Mouse (Mus musculus): ENCODE data around the gene Fam149b. TPM values are rescaled to one million over a fixed set of nuclear protein-coding genes. Genes with fewer than 3 reads are reported as not detected.
A peak's percentile ranks its signal among the peaks of the same experiment; 100 is the strongest.
"Not testable (repeated sequence)": the region's sequence is repeated elsewhere in the genome, so short reads cannot be mapped to it uniquely, and the experiment has no call there.

Gene Fam149b
- 24.8 and 25.6 TPM in 2 replicates for polyA plus RNA-seq (2015; fragmentation: Nextera tagmentation; extraction: Ambion mirVana)

- peak within 1 kb of the TSS; percentile 96 for H3K9ac ChIP-seq (ENCODE audit: low read depth, low read length)
Measured at GRCm38 (mm10) chr14:20347991-20348541, at the start of gene Fam149b, which contains the start of gene Ecd. TSS of gene Fam149b (plus strand) at chr14:20348162. TSS of gene Ecd (minus strand) at chr14:20348121.

GRCm38 (mm10) chr14:20305085-20305484 lies 42.9 kb upstream of the Fam149b start:
- ATAC-seq; H3K36me3 ChIP-seq (ENCODE audit: control insufficient read depth, insufficient read depth, low read length); H3K4me1 ChIP-seq (ENCODE audit: control insufficient read depth, insufficient read depth, low read length); H3K9me3 ChIP-seq (ENCODE audit: control insufficient read depth, low read length); H3K4me3 ChIP-seq (ENCODE audit: low read length); H3K9ac ChIP-seq (ENCODE audit: low read depth, low read length); H3K4me2 ChIP-seq (ENCODE audit: low read depth, low read length); H3K27ac ChIP-seq (ENCODE audit: low read length); H3K27me3 ChIP-seq (replicated peaks; ENCODE audit: control insufficient read depth, insufficient read depth, low read length): not testable (repeated sequence)
- WGBS: 65% methylated on average over 2 of the region's 2 CpGs

More at GRCm38 (mm10) chr14:20347991-20348541, at the start of gene Fam149b, which contains the start of gene Ecd:
- Histone ChIP-seq H3K4me1 (ENCODE audit: control insufficient read depth, insufficient read depth, low read length) (no peaks in the 10 kb centered on the region), H3K27ac (ENCODE audit: low read length) (peak within 1 kb of the TSS; percentile 96), H3K9me3 (ENCODE audit: control insufficient read depth, low read length) (no peaks in the 10 kb centered on the region), H3K4me2 (ENCODE audit: low read depth, low read length) (peak within 1 kb of the TSS; percentile 69), H3K4me3 (ENCODE audit: low read length) (peak within 1 kb of the TSS; percentile 84), H3K27me3 (replicated peaks; ENCODE audit: control insufficient read depth, insufficient read depth, low read length) (no peaks in the 10 kb centered on the region), H3K36me3 (ENCODE audit: control insufficient read depth, insufficient read depth, low read length) (peaks cover 3% of the 10 kb centered on the region; the same call in 1 of the 2 replicates)
- ATAC-seq: peak; percentile 99
- WGBS: under 1% methylated on average over 42 of the region's 42 CpGs

- H3K4me2 ChIP-seq (ENCODE audit: low read depth, low read length): no peak overlapping the region
- H3K9me3 ChIP-seq (ENCODE audit: control insufficient read depth, low read length): no peaks in the 10 kb centered on the region
- no peak overlapping the region for H3K9ac ChIP-seq (ENCODE audit: low read depth, low read length)
- H3K4me1 ChIP-seq (ENCODE audit: control insufficient read depth, insufficient read depth, low read length): no peaks in the 10 kb centered on the region
- no peaks in the 10 kb centered on the region for H3K27me3 ChIP-seq (replicated peaks; ENCODE audit: control insufficient read depth, insufficient read depth, low read length)
- 44% methylated on average over 1 of the region's 1 CpGs for WGBS
- no peak overlapping the region for H3K4me3 ChIP-seq (ENCODE audit: low read length)
- no peaks in the 10 kb centered on the region; the same call in none of the 2 replicates for H3K36me3 ChIP-seq (ENCODE audit: control insufficient read depth, insufficient read depth, low read length)
- ATAC-seq: peak; percentile 40; the same call in 1 of the 2 replicates
- no peak overlapping the region for H3K27ac ChIP-seq (ENCODE audit: low read length)
Measured at GRCm38 (mm10) chr14:20315137-20315536, 32.8 kb upstream of the Fam149b start.

- Histone ChIP-seq H3K27me3 (replicated peaks; ENCODE audit: control insufficient read depth, insufficient read depth, low read length) (no peaks in the 10 kb centered on the region), H3K36me3 (ENCODE audit: control insufficient read depth, insufficient read depth, low read length) (no peaks in the 10 kb centered on the region; the same call in none of the 2 replicates), H3K9ac (ENCODE audit: low read depth, low read length) (no peak overlapping the region), H3K4me2 (ENCODE audit: low read depth, low read length) (no peak overlapping the region), H3K4me1 (ENCODE audit: control insufficient read depth, insufficient read depth, low read length) (no peaks in the 10 kb centered on the region), H3K9me3 (ENCODE audit: control insufficient read depth, low read length) (no peaks in the 10 kb centered on the region), H3K27ac (ENCODE audit: low read length) (no peak overlapping the region), H3K4me3 (ENCODE audit: low read length) (no peak overlapping the region)
- WGBS: 80% methylated on average over 3 of the region's 3 CpGs
- no peak for ATAC-seq
Measured at GRCm38 (mm10) chr14:20319420-20319819, 28.5 kb upstream of the Fam149b start.

GRCm38 (mm10) chr14:20324196-20324595 lies 23.8 kb upstream of the Fam149b start:
- Histone ChIP-seq H3K27ac (ENCODE audit: low read length) (no peak overlapping the region), H3K4me3 (ENCODE audit: low read length) (no peak overlapping the region), H3K4me1 (ENCODE audit: control insufficient read depth, insufficient read depth, low read length) (no peaks in the 10 kb centered on the region), H3K9ac (ENCODE audit: low read depth, low read length) (no peak overlapping the region), H3K9me3 (ENCODE audit: control insufficient read depth, low read length) (no peaks in the 10 kb centered on the region), H3K36me3 (ENCODE audit: control insufficient read depth, insufficient read depth, low read length) (peaks cover 10% of the 10 kb centered on the region), H3K27me3 (replicated peaks; ENCODE audit: control insufficient read depth, insufficient read depth, low read length) (no peaks in the 10 kb centered on the region), H3K4me2 (ENCODE audit: low read depth, low read length) (no peak overlapping the region)
- whole genome bisulfite sequencing: 96% methylated on average over 9 of the region's 9 CpGs
- no peak for ATAC-seq

GRCm38 (mm10) chr14:20328474-20328873 lies 19.5 kb upstream of the Fam149b start:
- H3K36me3 ChIP-seq (ENCODE audit: control insufficient read depth, insufficient read depth, low read length): peaks cover 10% of the 10 kb centered on the region

GRCm38 (mm10) chr14:20331316-20331715 lies 16.6 kb upstream of the Fam149b start:
- Histone ChIP-seq H3K36me3 (ENCODE audit: control insufficient read depth, insufficient read depth, low read length) (peaks cover 9% of the 10 kb centered on the region), H3K4me1 (ENCODE audit: control insufficient read depth, insufficient read depth, low read length) (no peaks in the 10 kb centered on the region), H3K27me3 (replicated peaks; ENCODE audit: control insufficient read depth, insufficient read depth, low read length) (no peaks in the 10 kb centered on the region), H3K4me2 (ENCODE audit: low read depth, low read length) (no peak overlapping the region), H3K27ac (ENCODE audit: low read length) (no peak overlapping the region), H3K4me3 (ENCODE audit: low read length) (no peak overlapping the region), H3K9ac (ENCODE audit: low read depth, low read length) (no peak overlapping the region), H3K9me3 (ENCODE audit: control insufficient read depth, low read length) (no peaks in the 10 kb centered on the region)
- ATAC-seq: no peak
- 90% methylated on average over 4 of the region's 4 CpGs for WGBS

More at GRCm38 (mm10) chr14:20328474-20328873, 19.5 kb upstream of the Fam149b start:
- Histone ChIP-seq H3K4me3 (ENCODE audit: low read length) (no peak overlapping the region), H3K27me3 (replicated peaks; ENCODE audit: control insufficient read depth, insufficient read depth, low read length) (no peaks in the 10 kb centered on the region), H3K9me3 (ENCODE audit: control insufficient read depth, low read length) (no peaks in the 10 kb centered on the region), H3K27ac (ENCODE audit: low read length) (no peak overlapping the region), H3K4me2 (ENCODE audit: low read depth, low read length) (no peak overlapping the region), H3K9ac (ENCODE audit: low read depth, low read length) (no peak overlapping the region), H3K4me1 (ENCODE audit: control insufficient read depth, insufficient read depth, low read length) (no peaks in the 10 kb centered on the region)
- no peak for ATAC-seq
- WGBS: 62% methylated on average over 9 of the region's 9 CpGs

GRCm38 (mm10) chr14:20339415-20339814 lies 8.5 kb upstream of the Fam149b start:
- no peak overlapping the region for H3K4me2 ChIP-seq (ENCODE audit: low read depth, low read length)
- no peak overlapping the region for H3K9ac ChIP-seq (ENCODE audit: low read depth, low read length)
- no peaks in the 10 kb centered on the region for H3K4me1 ChIP-seq (ENCODE audit: control insufficient read depth, insufficient read depth, low read length)
- no peak overlapping the region for H3K4me3 ChIP-seq (ENCODE audit: low read length)
- H3K9me3 ChIP-seq (ENCODE audit: control insufficient read depth, low read length): no peaks in the 10 kb centered on the region
- 95% methylated on average over 5 of the region's 5 CpGs for WGBS
- no peak for ATAC-seq
- no peak overlapping the region for H3K27ac ChIP-seq (ENCODE audit: low read length)
- H3K27me3 ChIP-seq (replicated peaks; ENCODE audit: control insufficient read depth, insufficient read depth, low read length): no peaks in the 10 kb centered on the region
- H3K36me3 ChIP-seq (ENCODE audit: control insufficient read depth, insufficient read depth, low read length): peaks cover 20% of the 10 kb centered on the region

- Histone ChIP-seq H3K4me2 (ENCODE audit: low read depth, low read length) (no peak overlapping the region), H3K36me3 (ENCODE audit: control insufficient read depth, insufficient read depth, low read length) (peaks cover 19% of the 10 kb centered on the region), H3K4me3 (ENCODE audit: low read length) (no peak overlapping the region), H3K9ac (ENCODE audit: low read depth, low read length) (no peak overlapping the region), H3K27ac (ENCODE audit: low read length) (no peak overlapping the region), H3K4me1 (ENCODE audit: control insufficient read depth, insufficient read depth, low read length) (no peaks in the 10 kb centered on the region), H3K9me3 (ENCODE audit: control insufficient read depth, low read length) (no peaks in the 10 kb centered on the region), H3K27me3 (replicated peaks; ENCODE audit: control insufficient read depth, insufficient read depth, low read length) (no peaks in the 10 kb centered on the region)
- 85% methylated on average over 8 of the region's 8 CpGs for WGBS
- no peak for ATAC-seq
Measured at GRCm38 (mm10) chr14:20340149-20340548, 7.8 kb upstream of the Fam149b start.

- no peak for ATAC-seq
- Histone ChIP-seq H3K9me3 (ENCODE audit: control insufficient read depth, low read length) (no peaks in the 10 kb centered on the region), H3K9ac (ENCODE audit: low read depth, low read length) (no peak overlapping the region), H3K4me2 (ENCODE audit: low read depth, low read length) (no peak overlapping the region), H3K4me3 (ENCODE audit: low read length) (no peak overlapping the region), H3K36me3 (ENCODE audit: control insufficient read depth, insufficient read depth, low read length) (peaks cover 19% of the 10 kb centered on the region), H3K27me3 (replicated peaks; ENCODE audit: control insufficient read depth, insufficient read depth, low read length) (no peaks in the 10 kb centered on the region), H3K4me1 (ENCODE audit: control insufficient read depth, insufficient read depth, low read length) (no peaks in the 10 kb centered on the region), H3K27ac (ENCODE audit: low read length) (no peak overlapping the region)
- WGBS: 83% methylated on average over 7 of the region's 7 CpGs
Measured at GRCm38 (mm10) chr14:20340866-20341265, 7.1 kb upstream of the Fam149b start.
